Mouse (Mus musculus): Measurements from ENCODE around the gene Hmgn2.

Hmgn2 gene

DNA sequence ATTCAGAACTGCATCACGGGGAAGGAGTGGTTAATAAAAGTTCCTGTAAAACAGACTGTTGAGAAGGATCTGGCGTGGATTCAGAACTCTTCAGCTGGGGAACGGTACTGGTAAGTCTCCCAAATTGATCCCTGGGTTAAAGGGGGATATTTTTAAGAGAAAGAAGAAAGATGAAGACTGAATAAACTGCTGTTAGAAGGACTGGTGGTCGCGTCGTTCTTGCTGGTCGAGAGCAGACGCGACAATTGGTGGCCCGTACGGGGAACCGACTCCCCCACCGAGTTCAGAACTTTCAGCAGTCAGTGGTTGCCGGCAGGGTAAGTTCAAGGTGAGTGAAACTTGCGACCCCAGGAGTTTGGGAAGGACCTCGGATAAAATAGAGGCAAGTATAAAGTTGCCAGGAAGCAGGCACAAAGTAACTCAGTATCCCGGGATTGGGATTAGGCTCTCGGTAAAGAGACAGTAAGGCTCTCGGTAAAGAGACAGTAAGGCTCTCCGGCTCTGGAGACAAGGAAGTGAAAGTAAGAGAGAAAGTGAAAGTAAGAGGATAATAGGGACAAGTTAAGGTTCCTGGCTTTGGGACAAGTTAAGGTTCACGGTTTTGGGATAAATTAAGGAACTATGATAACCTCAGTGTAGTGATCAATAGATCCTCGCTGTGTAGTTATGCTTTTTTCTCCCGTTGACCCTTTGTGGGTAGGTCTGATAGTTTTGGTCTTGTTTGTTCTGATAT, 50.2 kb downstream of the Hmgn2 start:
- DNase-seq = peak; percentile 34 to 52

Data from kidney, postnatal 25 days (tissue).